In the genomic region with DNA sequence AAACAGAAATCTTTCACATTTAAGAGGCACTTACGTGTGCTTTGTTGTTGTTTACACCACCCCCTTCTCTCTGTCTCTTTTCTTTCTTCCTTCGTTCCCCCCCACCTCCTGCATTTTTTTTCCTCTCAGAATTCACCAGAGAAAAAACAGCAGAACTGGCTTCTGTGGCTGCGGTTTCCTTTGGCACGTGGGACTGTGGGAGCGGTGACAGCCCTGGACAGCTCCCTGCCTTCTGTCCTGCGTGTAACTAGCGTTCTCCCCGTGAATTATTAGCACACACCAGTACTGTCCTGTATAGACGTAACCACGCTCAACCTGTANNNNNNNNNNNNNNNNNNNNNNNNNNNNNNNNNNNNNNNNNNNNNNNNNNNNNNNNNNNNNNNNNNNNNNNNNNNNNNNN, we compare ENCODE assay signal across 8 mouse cellular contexts.
DNase-seq lines count a peak whose midpoint lies in the region; ATAC-seq and TF ChIP-seq lines count a peak whose summit lies in the region.

No protein-coding gene starts in this region.

- no peaks in the 10 kb centered on the region for H3K27me3 ChIP-seq in heart, embryonic 15.5 days
- no peaks in the 10 kb centered on the region for H3K27me3 ChIP-seq in hindbrain, embryonic 14.5 days (ENCODE audit: control insufficient read depth, insufficient read depth, low read length)
- H3K27me3 ChIP-seq in neural tube, embryonic 14.5 days (ENCODE audit: control insufficient read depth, insufficient read depth, low read length) = no peaks in the 10 kb centered on the region

- 32% methylated on average over 10 of the region's 10 CpGs for WGBS in heart, embryonic 15.5 days
- WGBS in hindbrain, embryonic 14.5 days = 35% methylated on average over 10 of the region's 10 CpGs
- 25% methylated on average over 10 of the region's 10 CpGs for WGBS in neural tube, embryonic 14.5 days

- H3K9ac ChIP-seq in heart, embryonic 15.5 days = no peak overlapping the region
- peak overlapping the region; percentile 57 for H3K9ac ChIP-seq in hindbrain, embryonic 14.5 days
- H3K9ac ChIP-seq in neural tube, embryonic 14.5 days (replicated peaks; ENCODE audit: low read depth, low read length) = peak overlapping the region; percentile 59

- H3K4me1 ChIP-seq in heart, embryonic 15.5 days (replicated peaks) = 0 out of 2 replicates have a peak, but pooled peaks cover 3% of the 10 kb centered on the region
- H3K4me1 ChIP-seq in cortical plate, adult 2 months (ENCODE audit: control insufficient read depth, insufficient read depth, low read length) = peaks cover 3% of the 10 kb centered on the region
- peaks cover 17% of the 10 kb centered on the region; the same call in 1 of the 2 replicates for H3K4me1 ChIP-seq in hindbrain, embryonic 14.5 days (replicated peaks; ENCODE audit: control insufficient read depth, insufficient read depth, low read length)
- peaks cover 11% of the 10 kb centered on the region; the same call in 1 of the 2 replicates for H3K4me1 ChIP-seq in neural tube, embryonic 14.5 days (ENCODE audit: control insufficient read depth, insufficient read depth, low read length)

- H3K27ac ChIP-seq in heart, embryonic 15.5 days = no peak overlapping the region
- H3K27ac ChIP-seq in cortical plate, adult 2 months (ENCODE audit: insufficient read depth, low read length) = no peak overlapping the region; the same call in 1 of the 2 replicates
- no peak overlapping the region for H3K27ac ChIP-seq in hindbrain, embryonic 14.5 days
- no peak overlapping the region for H3K27ac ChIP-seq in neural tube, embryonic 14.5 days (ENCODE audit: low read depth, low read length)

- no peak overlapping the region for H3K4me3 ChIP-seq in heart, embryonic 15.5 days
- peak overlapping the region; percentile 56 for H3K4me3 ChIP-seq in cortical plate, adult 2 months (ENCODE audit: insufficient read depth, low read length)
- peak overlapping the region; percentile 26 for H3K4me3 ChIP-seq in hindbrain, embryonic 14.5 days (replicated peaks; ENCODE audit: low read length)
- H3K4me3 ChIP-seq in neural tube, embryonic 14.5 days (ENCODE audit: low read depth, low read length) = peak overlapping the region; percentile 25

- DNase-seq in heart, adult 9 months (ENCODE audit: low spot score in 2 of 2) = no peak
- DNase-seq in Muller cell, postnatal 12 days (ENCODE audit: inconsistent ontology term) = peak; percentile 26
- DNase-seq in hindbrain, embryonic 14.5 days (ENCODE audit: low spot score) = no peak
- no peak for DNase-seq in thymus, postnatal 14 days
- DNase-seq in left cerebral cortex, adult 9 months (ENCODE audit: low spot score in 2 of 2) = no peak

- no peak for ATAC-seq in heart, embryonic 15.5 days (replicated peaks; ENCODE audit: insufficient number of reproducible peaks, insufficient read depth, low FRiP score, low read depth)
- ATAC-seq in hindbrain, embryonic 14.5 days (ENCODE audit: low FRiP score) = peak; percentile 64; the same call in 1 of the 2 replicates
- ATAC-seq in neural tube, embryonic 14.5 days (ENCODE audit: low read depth) = peak; percentile 66

- no peak for TF ChIP-seq CTCF in cortical plate, adult 2 months (IDR thresholded peaks at IDR 0.05; ENCODE audit: extremely low read depth, insufficient read depth, low read length)

- peak overlapping the region; percentile 40 for H3K4me2 ChIP-seq in heart, embryonic 15.5 days
- H3K4me2 ChIP-seq in hindbrain, embryonic 14.5 days (replicated peaks) = peak overlapping the region; percentile 57
- H3K4me2 ChIP-seq in neural tube, embryonic 14.5 days (ENCODE audit: low read depth, low read length) = peak overlapping the region; percentile 53

- no peaks in the 10 kb centered on the region for H3K9me3 ChIP-seq in heart, embryonic 15.5 days (replicated peaks)
- no peaks in the 10 kb centered on the region for H3K9me3 ChIP-seq in hindbrain, embryonic 14.5 days (ENCODE audit: control insufficient read depth, low read length)
- no peaks in the 10 kb centered on the region for H3K9me3 ChIP-seq in neural tube, embryonic 14.5 days (ENCODE audit: control insufficient read depth, low read length)

- TF ChIP-seq POLR2A in cortical plate, adult 2 months (IDR thresholded peaks at IDR 0.05; ENCODE audit: extremely low read depth, insufficient read depth, low read length) = no peak

- no peaks in the 10 kb centered on the region for H3K36me3 ChIP-seq in heart, embryonic 15.5 days
- no peaks in the 10 kb centered on the region for H3K36me3 ChIP-seq in hindbrain, embryonic 14.5 days (replicated peaks; ENCODE audit: control insufficient read depth, insufficient read depth)
- H3K36me3 ChIP-seq in neural tube, embryonic 14.5 days (ENCODE audit: control insufficient read depth, insufficient read depth, low read length) = no peaks in the 10 kb centered on the region
